Mouse (Mus musculus) thymus, adult 2 months (tissue): ENCODE data around the gene Smim11.

Experiments
- CTCF ChIP-seq: fragments of 200-500 bp; IDR thresholded peaks from 2 replicates; pipeline ENCODE4 v1.5.1; 2012; ENCODE audit warnings: mild to moderate bottlenecking, control low read depth, low read length, moderate library complexity, borderline replicate concordance; ENCODE audit not compliant: control insufficient read depth, poor library complexity, insufficient read depth; ENCODE audit errors: extremely low read depth
- POLR2A ChIP-seq: fragments of 200-500 bp; IDR thresholded peaks from 2 replicates; pipeline ENCODE4 v1.6.1; 2012; ENCODE audit warnings: mild to moderate bottlenecking, low read length, control low read depth, moderate library complexity; ENCODE audit not compliant: control insufficient read depth, poor library complexity, insufficient read depth; ENCODE audit errors: extremely low read depth

DNA sequence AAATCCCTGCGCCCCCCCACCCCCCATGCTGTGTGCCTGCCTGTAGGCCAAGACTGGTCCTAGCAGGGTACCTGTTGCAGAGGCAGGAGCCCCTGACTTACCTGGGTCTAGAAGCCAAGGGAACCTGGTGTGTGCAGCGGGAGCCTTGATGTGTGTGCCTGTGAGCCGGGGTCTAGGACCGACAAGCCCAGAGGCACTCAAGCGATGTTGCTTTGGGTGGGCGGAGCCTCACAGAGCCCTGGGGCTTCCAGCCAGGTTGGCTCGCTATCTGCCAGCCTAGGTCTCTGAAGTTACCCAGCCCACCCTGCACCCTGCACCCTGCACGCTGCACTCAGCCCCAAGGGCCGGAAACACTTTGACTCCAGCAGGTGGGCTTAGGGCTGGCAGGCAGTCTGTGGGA lies 57.6 kb downstream of the Smim11 start:
- TF ChIP-seq CTCF (no peak), POLR2A (no peak)
